Mouse (Mus musculus) heart, embryonic 15.5 days (tissue): ENCODE measurements around the gene Cpsf6. TPM values are rescaled to one million over a fixed set of nuclear protein-coding genes. Genes with fewer than 3 reads are reported as not detected.

Source experiments
- ATAC-seq: fragments of 200-750 bp; cut with Nextera tagmentation; replicated peaks from 2 replicates; pipeline ENCODE4 v1.8.0; 2017; ENCODE audit warnings: low read depth, moderate TSS enrichment; ENCODE audit not compliant: insufficient number of reproducible peaks, insufficient read depth, low FRiP score
- H3K27ac ChIP-seq: fragments of 300-500 bp; sonication (generic); 2 replicates; pipeline ENCODE4 v1.5.1; 2015; ENCODE audit warnings: mild to moderate bottlenecking, inconsistent platforms
- H3K27me3 ChIP-seq: fragments of 300-500 bp; sonication (generic); 2 replicates; pipeline ENCODE4 v1.6.1; 2015; ENCODE audit warnings: inconsistent platforms
- H3K36me3 ChIP-seq: fragments of 300-500 bp; sonication (generic); 2 replicates; pipeline ENCODE4 v1.6.1; 2015; ENCODE audit warnings: mild to moderate bottlenecking, inconsistent platforms
- H3K4me1 ChIP-seq: fragments of 300-500 bp; sonication (generic); replicated peaks from 2 replicates; pipeline ENCODE4 v1.6.1; 2015; ENCODE audit warnings: inconsistent platforms
- H3K4me2 ChIP-seq: fragments of 300-500 bp; sonication (generic); 2 replicates; pipeline ENCODE4 v1.6.1; 2015; ENCODE audit warnings: inconsistent platforms, mild to moderate bottlenecking, moderate library complexity
- H3K4me3 ChIP-seq: fragments of 300-500 bp; sonication (generic); 2 replicates; pipeline ENCODE4 v1.5.1; 2015; ENCODE audit warnings: mild to moderate bottlenecking, inconsistent platforms
- H3K9ac ChIP-seq: fragments of 300-500 bp; sonication (generic); 2 replicates; pipeline ENCODE4 v1.6.1; 2015; ENCODE audit warnings: mild to moderate bottlenecking, inconsistent platforms
- H3K9me3 ChIP-seq: fragments of 300-500 bp; sonication (generic); replicated peaks from 2 replicates; pipeline ENCODE4 v1.6.1; 2016; ENCODE audit warnings: inconsistent platforms
- WGBS: fragments of 180-500 bp; shearing (Covaris S2); methylation state at CpG from one replicate; pipeline ENCODE4 v1.1.7; 2015; ENCODE audit warnings: mixed read lengths; 5-methylcytosine and 5-hydroxymethylcytosine counted together
- polyA plus RNA-seq: library from polyadenylated mRNA; unstranded; fragments of >200 nt; fragmentation: Nextera tagmentation; extraction: Ambion mirVana; gene quantifications from 2 replicates; pipeline ENCODE4 v1.2.1, GENCODE M21; 2015

Gene Cpsf6
- polyA plus RNA-seq, 1 experiment from 2014 or later: 78.5 TPM

DNA sequence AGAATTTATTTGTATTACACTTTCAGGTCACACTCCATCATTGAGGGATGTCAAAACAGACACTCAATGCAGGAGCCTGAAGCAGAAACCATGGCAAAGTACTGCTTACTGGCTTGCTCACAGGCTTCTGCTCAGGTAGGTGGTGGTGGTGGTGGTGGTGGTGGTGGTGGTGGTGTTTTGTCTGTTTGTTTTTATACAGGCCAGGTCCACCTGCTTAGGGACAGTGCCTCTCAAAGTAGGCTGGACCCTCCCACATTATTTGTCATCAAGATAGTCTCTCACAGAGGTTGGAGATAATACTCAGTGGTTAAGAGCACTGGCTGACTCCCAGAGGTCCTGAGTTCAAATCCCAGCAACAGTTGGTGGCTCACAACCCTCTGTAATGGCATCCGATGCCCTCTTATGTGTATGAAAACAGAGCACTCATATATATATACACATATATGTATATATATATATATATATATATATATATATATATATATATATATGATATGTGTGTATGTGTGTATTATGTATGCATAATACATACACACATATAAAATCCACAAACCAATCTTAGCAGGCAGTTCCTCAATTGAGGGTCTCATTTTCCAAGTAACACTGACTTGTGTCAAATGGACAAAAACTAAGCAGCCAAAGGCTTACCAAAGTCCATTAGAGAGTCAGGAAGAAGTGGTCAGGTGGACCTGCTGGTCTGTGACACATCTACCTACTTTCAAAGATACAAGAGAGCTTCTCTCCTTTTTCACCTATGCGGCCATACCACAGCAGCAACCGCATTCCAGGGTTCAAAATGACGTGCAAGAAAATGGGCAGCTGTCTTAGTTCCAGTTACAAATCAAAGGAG is 1.1 kb upstream of the Cpsf6 start:
- H3K36me3 ChIP-seq: no peaks in the 10 kb centered on the region
- no peaks in the 10 kb centered on the region for H3K9me3 ChIP-seq
- H3K27ac ChIP-seq: no peak overlapping the region
- no peak overlapping the region for H3K4me3 ChIP-seq
- ATAC-seq: no peak
- no peak overlapping the region for H3K4me2 ChIP-seq
- H3K9ac ChIP-seq: no peak overlapping the region
- WGBS: 86% methylated on average over 4 of the region's 4 CpGs
- H3K4me1 ChIP-seq: no peaks in the 10 kb centered on the region
- H3K27me3 ChIP-seq: no peaks in the 10 kb centered on the region

DNA sequence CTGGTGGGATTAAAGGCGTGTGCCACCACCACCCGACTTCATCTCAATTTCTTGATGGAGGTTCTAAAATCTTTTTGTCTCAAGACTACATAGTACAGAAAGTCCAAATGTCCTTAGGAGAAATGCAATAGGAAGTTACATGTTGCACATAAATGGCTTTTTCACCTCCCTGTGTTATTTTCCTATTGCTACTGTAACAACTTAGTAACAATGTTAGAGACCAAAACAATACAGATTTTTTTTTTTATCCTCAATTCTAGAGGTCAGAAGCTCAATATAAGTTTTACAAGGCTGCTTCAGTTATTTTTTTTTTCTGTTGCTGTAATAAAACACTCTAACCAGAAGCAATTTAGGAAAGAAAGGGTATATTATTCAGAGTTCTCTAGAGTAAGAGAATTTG is 374 bp downstream of the Cpsf6 start:
- no peaks in the 10 kb centered on the region for H3K27me3 ChIP-seq
- no peak overlapping the region for H3K9ac ChIP-seq
- H3K4me2 ChIP-seq: no peak overlapping the region
- H3K36me3 ChIP-seq: no peaks in the 10 kb centered on the region
- no peak overlapping the region for H3K27ac ChIP-seq
- 86% methylated on average over 2 of the region's 2 CpGs for WGBS
- ATAC-seq: no peak
- no peaks in the 10 kb centered on the region for H3K9me3 ChIP-seq
- H3K4me3 ChIP-seq: no peak overlapping the region
- H3K4me1 ChIP-seq: peaks cover 6% of the 10 kb centered on the region

DNA sequence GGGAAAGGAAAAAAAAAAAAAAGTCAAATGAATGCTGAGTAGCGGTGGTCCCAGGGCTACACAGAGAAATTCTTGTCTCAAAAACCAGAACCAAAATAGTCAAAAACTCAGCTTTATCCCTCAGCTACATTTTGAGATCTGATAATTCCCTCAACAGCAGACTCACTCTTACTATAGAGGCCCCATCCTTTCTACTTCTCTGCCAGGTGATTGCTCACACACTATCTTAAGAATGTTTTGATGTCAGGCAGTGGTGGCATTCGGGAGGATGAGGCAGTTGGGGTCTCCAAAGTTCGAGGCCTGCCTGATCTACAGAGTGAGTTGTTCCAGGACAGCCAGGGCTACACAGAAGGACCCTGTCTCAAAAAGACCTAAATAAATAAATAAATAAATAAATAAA is 1.2 kb downstream of the Cpsf6 start:
- H3K9me3 ChIP-seq: no peaks in the 10 kb centered on the region
- H3K36me3 ChIP-seq: no peaks in the 10 kb centered on the region
- H3K4me3 ChIP-seq: no peak overlapping the region
- no peak overlapping the region for H3K4me2 ChIP-seq
- no peak overlapping the region for H3K27ac ChIP-seq
- peaks cover 12% of the 10 kb centered on the region for H3K4me1 ChIP-seq
- 77% methylated on average over 3 of the region's 3 CpGs for WGBS
- no peak for ATAC-seq
- H3K9ac ChIP-seq: no peak overlapping the region
- no peaks in the 10 kb centered on the region for H3K27me3 ChIP-seq

DNA sequence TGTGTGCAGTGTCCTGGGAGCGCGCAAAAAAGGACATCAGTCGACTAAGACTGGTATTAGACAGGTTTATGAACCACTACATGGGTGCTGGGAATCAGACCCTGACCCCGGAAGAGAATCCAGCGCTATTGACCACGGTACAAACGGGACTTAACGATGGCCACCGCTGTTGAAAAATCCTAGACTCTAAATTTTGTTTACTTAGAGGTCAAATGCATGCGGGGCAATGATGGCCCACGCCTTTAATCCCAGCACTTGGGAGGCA is 1.6 kb downstream of the Cpsf6 start:
- Histone ChIP-seq H3K27me3 (no peaks in the 10 kb centered on the region), H3K9me3 (no peaks in the 10 kb centered on the region), H3K36me3 (no peaks in the 10 kb centered on the region), H3K9ac (no peak overlapping the region), H3K27ac (no peak overlapping the region), H3K4me3 (no peak overlapping the region), H3K4me1 (peaks cover 12% of the 10 kb centered on the region), H3K4me2 (no peak overlapping the region)
- no peak for ATAC-seq
- WGBS: 93% methylated on average over 11 of the region's 11 CpGs

DNA sequence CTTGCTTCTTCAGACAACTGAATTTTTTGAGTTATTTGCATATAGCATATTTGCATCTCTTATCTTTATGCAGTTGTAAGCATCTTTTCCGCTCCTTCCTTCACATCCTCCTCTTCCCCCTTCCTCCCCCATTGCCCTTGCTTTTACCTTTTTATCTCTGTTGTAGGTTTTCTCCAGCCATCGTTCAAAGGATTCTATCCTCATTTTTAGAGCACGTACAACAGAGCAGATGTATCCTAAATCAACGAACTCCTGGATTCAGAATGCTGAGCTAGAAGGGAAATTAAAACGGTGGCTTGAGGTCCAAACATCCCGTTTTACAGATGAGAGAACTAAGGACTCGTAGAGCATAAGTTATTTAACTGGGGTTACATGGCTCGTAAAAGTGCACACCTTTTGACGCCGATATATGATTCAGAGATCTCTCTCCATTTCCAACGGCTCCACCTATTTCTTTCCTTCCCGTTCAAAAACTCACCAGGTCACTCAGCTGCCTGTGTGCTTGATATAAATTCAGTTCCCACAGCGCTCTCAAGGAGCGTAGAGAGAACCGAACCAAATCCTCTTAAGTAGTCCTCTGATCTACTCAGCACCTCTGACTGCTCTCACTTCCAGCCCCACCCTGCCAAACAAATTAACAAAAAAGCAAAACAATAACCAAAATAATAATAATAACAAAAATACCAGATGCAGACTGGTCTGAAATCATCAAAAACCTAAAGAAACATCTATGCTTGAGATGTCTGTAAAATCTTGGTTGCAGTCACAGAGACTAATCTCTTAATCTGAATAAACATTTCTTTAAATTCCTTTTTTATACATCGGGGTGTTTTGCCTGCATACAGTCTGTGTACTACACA is 2.2 kb downstream of the Cpsf6 start:
- 27% methylated on average over 16 of the region's 16 CpGs for WGBS
- peak overlapping the region; percentile 76 for H3K4me2 ChIP-seq

GRCm38 (mm10) chr10:117376580-117377189 is 3.1 kb downstream of the Cpsf6 start:
- under 1% methylated on average over 52 of the region's 86 CpGs for WGBS
- Histone ChIP-seq H3K27me3 (no peaks in the 10 kb centered on the region), H3K9me3 (no peaks in the 10 kb centered on the region), H3K4me2 (peak overlapping the region; percentile 76), H3K27ac (peak overlapping the region; percentile 96), H3K4me3 (peak overlapping the region; percentile 98), H3K4me1 (peaks cover 12% of the 10 kb centered on the region), H3K36me3 (no peaks in the 10 kb centered on the region), H3K9ac (peak overlapping the region; percentile 100)
- ATAC-seq: peak; percentile 95

More for the DNA sequence above, 2.2 kb downstream of the Cpsf6 start:
- Histone ChIP-seq H3K4me1 (peaks cover 12% of the 10 kb centered on the region), H3K9me3 (no peaks in the 10 kb centered on the region), H3K27ac (no peak overlapping the region), H3K4me3 (peak overlapping the region; percentile 98), H3K36me3 (no peaks in the 10 kb centered on the region), H3K9ac (peak overlapping the region; percentile 100), H3K27me3 (no peaks in the 10 kb centered on the region)
- ATAC-seq: no peak

DNA sequence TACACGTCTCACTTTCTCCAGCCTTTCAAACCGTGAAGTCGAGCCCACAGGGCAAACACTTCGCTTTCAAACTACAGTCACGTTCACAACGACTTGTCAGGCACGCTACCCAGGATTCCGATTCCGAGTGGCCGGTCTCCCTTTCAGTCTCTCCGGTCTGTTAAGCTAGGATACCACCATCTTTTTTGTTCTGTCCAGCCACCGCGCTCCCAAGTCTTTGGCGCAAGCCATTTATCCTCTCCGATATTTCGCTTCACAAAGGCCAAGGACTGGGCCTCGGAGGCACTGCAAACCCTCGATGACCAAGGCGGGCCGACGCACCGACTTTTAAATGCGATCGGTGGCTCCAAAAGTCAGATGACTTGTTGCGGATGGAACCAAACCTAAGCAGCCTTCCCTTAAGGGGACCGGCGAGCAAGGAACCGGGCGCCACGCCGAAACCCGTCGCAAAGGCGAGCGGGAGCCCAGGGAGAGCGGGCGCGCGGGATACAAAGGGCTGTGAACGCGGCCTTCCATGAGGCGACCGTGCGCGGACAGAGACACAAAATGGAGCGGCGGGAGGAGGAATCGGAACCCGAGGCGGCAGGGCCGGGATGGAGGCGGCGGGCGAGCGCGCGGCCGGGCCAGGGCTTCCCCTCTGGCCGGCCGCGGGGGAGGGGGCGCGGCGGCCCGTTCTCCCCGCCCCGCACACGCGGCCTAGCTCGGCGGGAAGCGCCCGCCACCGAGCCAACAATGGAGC is 3.8 kb downstream of the Cpsf6 start:
- peak overlapping the region; percentile 76 for H3K4me2 ChIP-seq
- H3K4me1 ChIP-seq: peaks cover 12% of the 10 kb centered on the region
- WGBS: under 1% methylated on average over 74 of the region's 74 CpGs
- H3K27ac ChIP-seq: peak overlapping the region; percentile 96
- H3K9ac ChIP-seq: peak overlapping the region; percentile 100
- H3K27me3 ChIP-seq: no peaks in the 10 kb centered on the region
- ATAC-seq: peak; percentile 78
- H3K9me3 ChIP-seq: no peaks in the 10 kb centered on the region
- peak overlapping the region; percentile 98 for H3K4me3 ChIP-seq
- H3K36me3 ChIP-seq: no peaks in the 10 kb centered on the region

DNA sequence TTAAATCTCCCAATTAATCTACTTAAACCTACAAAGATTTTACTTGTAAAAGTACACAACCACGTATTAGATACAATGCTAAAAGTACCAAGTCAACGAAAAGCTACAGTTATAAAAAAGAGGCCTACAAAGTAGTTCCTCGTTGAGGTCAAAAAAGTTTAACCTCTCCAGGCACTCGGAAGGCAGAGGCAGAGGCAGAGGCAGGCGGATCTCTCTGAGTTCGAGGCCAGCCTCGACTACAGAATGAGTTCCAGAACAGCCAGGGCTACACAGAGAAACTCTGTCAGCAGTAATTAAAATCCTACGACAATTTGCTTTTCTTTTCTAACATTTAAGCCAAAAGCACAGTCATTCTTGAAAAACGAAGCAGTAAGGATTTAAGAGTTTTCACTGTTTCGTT is 4.7 kb downstream of the Cpsf6 start:
- Histone ChIP-seq H3K9me3 (no peaks in the 10 kb centered on the region), H3K4me1 (peaks cover 12% of the 10 kb centered on the region), H3K9ac (peak overlapping the region; percentile 100), H3K4me2 (peak overlapping the region; percentile 76), H3K4me3 (peak overlapping the region; percentile 98), H3K36me3 (no peaks in the 10 kb centered on the region), H3K27ac (0 out of 2 replicates have a peak overlapping the region, but pooled peaks have one; percentile 96), H3K27me3 (no peaks in the 10 kb centered on the region)
- no peak for ATAC-seq
- 18% methylated on average over 10 of the region's 10 CpGs for WGBS

- WGBS: 40% methylated on average over 3 of the region's 3 CpGs
Observed at GRCm38 (mm10) chr10:117363106-117363505, 16.7 kb downstream of the Cpsf6 start.

DNA sequence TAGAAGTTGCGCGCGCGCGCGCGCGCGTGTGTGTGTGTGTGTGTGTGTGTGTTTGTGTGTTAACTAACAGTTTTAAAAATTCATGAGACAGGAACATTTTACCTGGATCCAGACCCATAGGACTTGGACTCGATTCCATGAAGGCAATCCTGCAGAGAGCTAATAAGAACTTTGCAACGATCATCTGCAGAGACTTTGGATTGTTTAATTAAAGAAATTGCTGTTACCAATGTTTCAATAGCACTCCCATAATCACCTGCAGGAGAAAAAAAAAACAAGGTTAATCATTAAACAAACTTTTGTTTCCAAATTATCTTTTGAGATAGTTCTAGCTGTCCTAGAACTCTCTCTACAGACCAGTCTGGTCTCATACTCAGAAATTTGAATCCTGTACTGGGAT is 20.9 kb downstream of the Cpsf6 start:
- no peak for ATAC-seq
- Histone ChIP-seq H3K4me1 (no peaks in the 10 kb centered on the region), H3K4me3 (no peak overlapping the region), H3K36me3 (peaks cover 75% of the 10 kb centered on the region), H3K9me3 (no peaks in the 10 kb centered on the region), H3K4me2 (no peak overlapping the region), H3K27me3 (no peaks in the 10 kb centered on the region), H3K27ac (no peak overlapping the region), H3K9ac (no peak overlapping the region)
- WGBS: 86% methylated on average over 11 of the region's 11 CpGs

More at GRCm38 (mm10) chr10:117363106-117363505, 16.7 kb downstream of the Cpsf6 start:
- H3K27me3 ChIP-seq: no peaks in the 10 kb centered on the region
- H3K27ac ChIP-seq: no peak overlapping the region
- no peaks in the 10 kb centered on the region for H3K9me3 ChIP-seq
- no peak for ATAC-seq
- no peak overlapping the region for H3K4me3 ChIP-seq
- H3K9ac ChIP-seq: no peak overlapping the region
- H3K4me2 ChIP-seq: no peak overlapping the region
- no peaks in the 10 kb centered on the region for H3K4me1 ChIP-seq
- peaks cover 71% of the 10 kb centered on the region for H3K36me3 ChIP-seq

- Histone ChIP-seq H3K9ac (no peak overlapping the region), H3K27me3 (no peaks in the 10 kb centered on the region), H3K36me3 (peaks cover 6% of the 10 kb centered on the region; the same call in 1 of the 2 replicates), H3K9me3 (no peaks in the 10 kb centered on the region), H3K4me1 (no peaks in the 10 kb centered on the region), H3K4me3 (no peak overlapping the region), H3K4me2 (no peak overlapping the region), H3K27ac (no peak overlapping the region)
- no peak for ATAC-seq
- 83% methylated on average over 4 of the region's 4 CpGs for WGBS
Observed at GRCm38 (mm10) chr10:117343000-117343399, 36.8 kb downstream of the Cpsf6 start.
